Mouse (Mus musculus): Measurements from ENCODE around the gene Cmtm2b.
"Not testable (repeated sequence)": the region's sequence is repeated elsewhere in the genome, so short reads cannot be mapped to it uniquely, and the experiment has no call there.

Gene Cmtm2b

GRCm38 (mm10) chr8:104321930-104322329 is at the start of gene Cmtm2b:
Gene Cmtm2b, plus strand, starts transcription at chr8:104322230.
- CTCF ChIA-PET, POLR2A ChIA-PET: not testable (repeated sequence)

GRCm38 (mm10) chr8:104293081-104293480 is 28.9 kb upstream of the Cmtm2b start, which contains the start of gene Cmtm2a:
Gene Cmtm2a, minus strand, starts transcription at chr8:104293181.
- CTCF ChIA-PET, POLR2A ChIA-PET: not testable (repeated sequence)

DNA sequence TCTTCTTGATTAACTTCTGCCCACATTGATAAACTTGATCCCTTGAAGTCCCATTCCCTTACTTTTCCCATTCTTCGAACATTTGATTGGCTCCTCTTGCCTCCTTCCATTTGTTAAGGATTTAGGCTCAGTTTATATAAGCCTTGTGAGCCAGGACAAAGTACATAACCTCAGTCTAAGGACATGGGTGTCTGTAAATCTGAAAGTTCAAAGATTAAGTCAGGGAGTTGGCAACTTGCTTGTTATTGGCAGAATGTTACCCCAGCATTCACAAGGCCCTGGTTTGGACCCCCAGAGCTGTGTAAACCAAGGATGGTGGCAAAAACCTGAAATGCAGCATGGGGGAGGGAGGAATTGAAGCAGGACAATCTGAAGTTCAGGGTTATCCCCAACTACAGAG is 27.6 kb upstream of the Cmtm2b start:
- ChIA-PET CTCF (no interaction called here), POLR2A (no interaction called here)

GRCm38 (mm10) chr8:104301577-104301976 is 20.5 kb upstream of the Cmtm2b start:
- ChIA-PET CTCF (interaction anchor here in 1 of 4 experiments (1.3 kb wide), 1 partner anchor 49 kb away, joined by 3 read pairs; no protein-coding TSS in a partner anchor), POLR2A (interaction anchor here in 1 of 4 experiments (0.6 kb wide), 1 partner anchor 31 kb away, joined by 5 read pairs; no protein-coding TSS in a partner anchor)

DNA sequence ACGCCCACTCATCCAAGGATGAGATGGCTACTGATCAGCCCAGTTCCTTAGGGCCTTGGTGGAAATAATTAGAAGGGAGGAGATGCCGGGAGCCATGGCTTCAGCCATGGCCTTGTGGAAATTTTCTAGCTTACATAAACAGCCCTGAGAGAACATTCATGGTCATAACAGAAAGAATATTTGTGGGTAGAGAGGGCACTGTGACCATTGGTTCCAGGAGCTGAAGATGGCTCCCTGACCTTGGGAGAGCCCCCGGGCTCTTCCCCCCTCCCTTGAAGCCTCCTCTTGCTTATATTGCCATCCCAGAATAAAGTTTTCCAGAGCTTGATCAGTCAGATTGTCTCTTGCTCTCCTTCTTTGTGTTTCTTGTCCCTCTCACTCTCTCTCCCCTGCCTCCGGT is 19.5 kb upstream of the Cmtm2b start:
- CTCF ChIA-PET, POLR2A ChIA-PET: not testable (repeated sequence)

GRCm38 (mm10) chr8:104304962-104305361 is 17.1 kb upstream of the Cmtm2b start:
- ChIA-PET CTCF (no interaction called here), POLR2A (no interaction called here)

- POLR2A ChIA-PET: interaction anchor here in 1 of 4 experiments (0.8 kb wide), 1 partner anchor 57 kb away, joined by 3 read pairs; no protein-coding TSS in a partner anchor
- CTCF ChIA-PET: not testable (repeated sequence)
Observed at GRCm38 (mm10) chr8:104308341-104308740, 13.7 kb upstream of the Cmtm2b start.

DNA sequence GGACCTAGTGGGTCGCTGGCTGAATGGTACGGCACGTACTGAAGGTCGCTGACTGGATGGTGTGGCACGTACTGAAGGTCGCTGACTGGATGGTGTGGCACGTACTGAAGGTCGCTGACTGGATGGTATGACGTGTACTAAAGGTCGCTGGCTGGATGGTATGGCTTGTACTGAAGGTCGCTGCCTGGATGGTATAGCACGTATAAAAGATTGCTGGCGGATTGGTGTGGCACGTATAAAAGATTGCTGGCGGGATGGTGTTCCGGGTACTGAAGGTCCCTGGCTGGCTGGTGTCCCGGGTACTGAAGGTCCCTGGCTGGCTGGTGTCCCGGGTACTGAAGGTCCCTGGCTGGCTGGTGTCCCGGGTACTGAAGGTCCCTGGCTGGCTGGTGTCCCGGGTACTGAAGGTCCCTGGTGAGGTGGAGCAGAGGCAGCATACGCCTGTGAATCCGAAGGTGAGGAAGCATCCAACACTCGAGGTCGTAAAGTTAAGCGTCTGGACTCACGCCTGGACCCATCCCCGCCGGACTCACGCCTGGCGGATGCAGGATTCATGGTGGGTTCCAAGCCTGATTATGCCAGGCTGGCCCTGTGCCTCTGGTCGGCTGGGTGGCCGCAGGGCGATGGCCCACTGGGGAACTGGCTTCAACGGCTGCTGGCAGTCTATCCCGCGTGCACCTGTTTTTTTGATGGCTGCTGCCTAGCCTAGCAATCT is 12.4 kb upstream of the Cmtm2b start, which contains the start of the genes Gm45711 and Cmtm1:
Gene Gm45711 (minus strand): TSS at position 641 of the 715 bp plus-strand sequence.
Gene Cmtm1 (minus strand): TSS at position 705 of the 715 bp plus-strand sequence.
- CTCF ChIA-PET: interaction anchor here in 1 of 4 experiments (0.9 kb wide), 1 partner anchor 255 kb away, joined by 3 read pairs; no protein-coding TSS in a partner anchor
- POLR2A ChIA-PET: not testable (repeated sequence)

DNA sequence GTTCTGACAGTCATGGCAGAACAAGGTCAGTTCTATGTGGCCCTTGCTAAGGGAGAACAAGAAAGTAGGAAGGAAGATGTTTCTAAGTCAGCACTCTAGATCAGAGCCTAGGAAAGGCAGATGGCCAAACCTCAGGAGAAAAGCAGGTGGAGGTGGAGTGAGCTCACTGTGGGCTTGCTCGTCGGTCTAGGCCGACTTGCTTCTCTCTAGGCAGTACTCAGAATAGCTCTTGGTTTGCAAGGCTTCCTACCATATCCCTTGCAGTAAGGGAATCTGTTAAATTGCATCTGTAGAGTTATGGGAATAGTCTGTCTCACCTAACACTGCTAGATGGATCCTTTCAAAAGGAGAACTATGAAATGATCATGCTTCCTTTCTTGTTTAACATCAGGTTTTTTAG is 10.0 kb upstream of the Cmtm2b start:
- CTCF ChIA-PET: interaction anchor here in 1 of 4 experiments (0.6 kb wide), 1 partner anchor 39 kb away, joined by 3 read pairs; no protein-coding TSS in a partner anchor
- POLR2A ChIA-PET: not testable (repeated sequence)

- POLR2A ChIA-PET: no interaction called here
- CTCF ChIA-PET: no interaction called here
Observed at GRCm38 (mm10) chr8:104313311-104313710, 8.7 kb upstream of the Cmtm2b start.

GRCm38 (mm10) chr8:104321267-104321666 is 763 bp upstream of the Cmtm2b start, which contains the start of gene Gm11020:
Gene Gm11020, plus strand, starts transcription at chr8:104321567.
- CTCF ChIA-PET, POLR2A ChIA-PET: not testable (repeated sequence)

DNA sequence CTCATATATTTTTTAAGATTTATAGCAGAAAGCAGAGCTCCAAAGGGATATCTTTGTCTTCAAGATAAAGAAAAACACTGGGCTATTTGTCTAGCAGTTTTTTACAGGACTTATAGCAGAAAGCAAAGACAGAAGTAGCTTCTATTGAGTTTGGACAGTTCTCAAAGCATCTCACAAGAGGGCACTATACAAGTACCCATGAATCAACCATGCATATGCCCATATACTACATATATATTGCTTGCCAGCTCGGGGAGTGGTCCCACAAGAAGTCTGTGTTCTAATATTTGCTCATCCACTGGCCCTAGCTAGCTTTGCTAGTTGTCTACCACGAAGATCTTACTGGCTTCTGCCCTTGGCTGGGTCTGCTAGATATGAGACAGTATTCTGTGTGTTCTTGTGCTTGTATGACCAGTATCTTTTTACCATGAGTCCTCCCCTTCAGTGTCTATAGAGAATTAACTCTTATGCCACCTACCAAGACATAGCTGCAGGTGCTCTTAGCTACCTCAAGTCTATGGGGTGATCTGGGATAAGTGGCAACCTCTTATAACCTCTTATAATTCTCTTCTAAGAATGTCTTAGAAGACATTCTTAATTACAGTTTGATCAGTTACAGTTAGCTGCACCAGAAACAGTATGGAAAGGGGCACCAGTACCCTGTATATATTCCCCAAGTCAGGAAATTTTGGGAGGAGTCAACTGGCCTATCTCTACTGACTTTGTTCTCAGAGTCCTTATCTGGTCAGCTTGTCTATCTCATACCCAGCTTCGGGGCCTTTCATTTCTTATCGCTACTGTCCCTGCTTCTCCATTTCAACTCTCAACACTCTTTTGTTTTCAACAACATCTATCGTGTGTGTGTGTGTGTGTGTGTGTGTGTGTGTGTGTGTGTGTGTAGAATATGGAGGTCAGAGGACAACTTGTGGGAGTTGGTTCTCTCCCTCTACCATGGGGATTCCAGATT is 10.9 kb downstream of the Cmtm2b start:
- ChIA-PET POLR2A (interaction anchor here in 2 of 4 experiments (0.6 to 1.0 kb wide), 3 partner anchors 8 to 82 kb away, joined by 3 to 10 read pairs (median 5); no protein-coding TSS in a partner anchor), CTCF (interaction anchor here in 1 of 4 experiments (1.2 kb wide), 1 partner anchor 11 kb away, joined by 3 read pairs; no protein-coding TSS in a partner anchor)

DNA sequence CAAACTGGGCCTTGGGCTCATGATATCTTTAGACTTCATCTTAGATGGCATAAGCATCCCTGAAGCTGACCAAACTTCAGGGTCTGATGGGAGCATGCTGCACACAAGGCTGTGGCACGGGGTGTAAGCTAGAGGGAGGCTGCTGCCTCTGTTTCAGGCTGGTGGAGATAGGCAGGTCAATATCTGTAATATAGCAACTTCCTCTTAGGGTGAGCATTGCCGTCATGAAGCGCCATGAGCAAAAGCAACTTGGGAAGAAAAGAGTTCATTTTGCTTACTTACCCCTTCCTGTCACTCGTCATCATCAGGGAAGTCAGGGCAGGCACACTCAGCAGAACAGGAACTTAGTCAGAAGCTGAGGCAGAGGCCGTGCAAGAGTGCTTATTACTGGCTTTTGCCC is 11.8 kb downstream of the Cmtm2b start:
- ChIA-PET POLR2A (no interaction called here), CTCF (no interaction called here)

DNA sequence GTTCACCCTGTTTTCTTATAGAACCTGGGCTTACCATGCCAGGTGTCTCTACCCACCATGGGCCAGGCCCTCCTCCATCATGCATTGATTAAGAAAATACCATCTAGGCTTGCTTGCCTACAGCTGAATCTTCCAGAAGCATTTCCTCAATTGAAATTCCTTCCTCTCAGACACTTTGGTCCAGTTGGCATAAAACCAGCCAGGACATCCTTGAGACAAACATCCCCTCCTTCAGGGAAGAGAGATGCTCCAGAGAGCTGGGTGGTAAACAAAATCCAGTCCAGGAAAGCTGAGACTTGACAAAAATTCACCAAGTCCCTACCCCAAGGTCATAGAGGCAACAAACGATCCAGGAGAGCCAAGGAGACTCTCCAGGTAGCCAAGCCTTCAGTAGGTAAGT is 12.2 kb downstream of the Cmtm2b start:
- ChIA-PET CTCF (no interaction called here), POLR2A (no interaction called here)

DNA sequence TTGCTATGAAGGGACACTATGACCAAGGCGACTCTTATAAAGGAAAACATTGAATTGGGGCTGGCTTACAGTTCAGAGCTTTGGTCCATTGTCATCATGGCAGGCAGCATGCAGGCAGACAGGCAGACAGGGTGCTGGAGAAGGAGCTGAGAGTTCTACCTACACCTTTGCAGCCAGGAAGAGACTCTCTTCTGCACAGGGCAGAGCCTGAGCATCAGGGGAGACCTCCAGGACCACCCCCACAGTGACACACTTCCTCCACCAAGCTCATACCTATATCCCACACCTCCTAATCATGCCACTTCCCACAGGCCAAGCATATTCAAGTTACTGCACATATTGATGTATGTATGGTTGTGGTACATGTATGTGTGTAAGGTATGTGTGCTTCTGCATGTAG is 14.8 kb downstream of the Cmtm2b start:
- ChIA-PET CTCF (interaction anchor here in 1 of 4 experiments (2.1 kb wide), 1 partner anchor 86 kb away, joined by 4 read pairs; the partner anchor contains the start of gene Cklf), POLR2A (no interaction called here)

- POLR2A ChIA-PET: no interaction called here
Observed at GRCm38 (mm10) chr8:104337890-104338289, 15.9 kb downstream of the Cmtm2b start.

GRCm38 (mm10) chr8:104339229-104339982 is 17.4 kb downstream of the Cmtm2b start, which contains the start of gene Cmtm3:
Gene Cmtm3, plus strand, starts transcription at chr8:104339410.
- CTCF ChIA-PET: interaction anchor here in 2 of 4 experiments (0.6 to 1.0 kb wide), 4 partner anchors 35 to 193 kb away, joined by 4 to 6 read pairs (median 5); no protein-coding TSS in a partner anchor
- POLR2A ChIA-PET: interaction anchor here in 2 of 4 experiments (0.5 to 0.6 kb wide), 4 partner anchors 12 to 231 kb away, joined by 3 to 6 read pairs (median 3); no protein-coding TSS in a partner anchor

More at GRCm38 (mm10) chr8:104337890-104338289, 15.9 kb downstream of the Cmtm2b start:
- CTCF ChIA-PET: interaction anchor here in 1 of 4 experiments (0.8 kb wide), 1 partner anchor 239 kb away, joined by 3 read pairs; no protein-coding TSS in a partner anchor

DNA sequence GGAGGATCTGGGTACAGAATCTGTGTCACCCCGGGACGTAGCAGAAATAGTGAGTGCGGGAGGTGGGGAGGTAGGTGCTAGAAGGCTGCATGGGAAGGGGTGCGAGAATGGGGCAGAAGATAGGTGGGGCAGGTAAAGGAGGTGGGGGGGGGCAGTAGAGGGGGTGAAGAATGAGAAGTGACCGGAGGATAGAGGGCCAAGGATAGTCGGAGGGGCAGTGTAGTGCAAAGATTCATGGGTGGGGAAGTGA is 17.9 kb downstream of the Cmtm2b start:
- ChIA-PET CTCF (interaction anchor here in 1 of 4 experiments (0.6 to 1.0 kb wide), 2 partner anchors 95 to 194 kb away, joined by 5 to 6 read pairs; no protein-coding TSS in a partner anchor), POLR2A (interaction anchor here in 1 of 4 experiments (0.6 kb wide), 1 partner anchor 11 kb away, joined by 3 read pairs; no protein-coding TSS in a partner anchor)
